Mouse (Mus musculus) stomach, postnatal 0 days (tissue): Measurements from ENCODE around the gene Ghrhr. TPM values are rescaled to one million over a fixed set of nuclear protein-coding genes. Genes with fewer than 3 reads are reported as not detected.

Source experiments
- ATAC-seq: fragments of 200-750 bp; cut with Nextera tagmentation; 2 replicates; pipeline ENCODE4 v1.8.0; 2017; ENCODE audit not compliant: low FRiP score, low TSS enrichment
- DNase-seq: peaks from one replicate; pipeline ENCODE4 v3.0.0-alpha.2; 2016; ENCODE audit warnings: low spot score
- H3K27ac ChIP-seq: fragments of 300-500 bp; sonication (generic); replicated peaks from 2 replicates; pipeline ENCODE4 v1.5.1; 2014; ENCODE audit warnings: mild to moderate bottlenecking, control low read depth
- H3K27me3 ChIP-seq: fragments of 300-500 bp; sonication (generic); 2 replicates; pipeline ENCODE4 v1.6.1; 2014; ENCODE audit warnings: low read length; ENCODE audit not compliant: control insufficient read depth, insufficient read depth
- H3K36me3 ChIP-seq: fragments of 300-500 bp; sonication (generic); 2 replicates; pipeline ENCODE4 v1.6.1; 2014; ENCODE audit warnings: low read length, mixed read lengths; ENCODE audit not compliant: control insufficient read depth, insufficient read depth
- H3K4me1 ChIP-seq: fragments of 300-500 bp; sonication (generic); replicated peaks from 2 replicates; pipeline ENCODE4 v1.6.1; 2014; ENCODE audit warnings: antibody characterized with exemption; ENCODE audit not compliant: control insufficient read depth, insufficient read depth
- H3K4me2 ChIP-seq: fragments of 300-500 bp; sonication (generic); replicated peaks from 2 replicates; pipeline ENCODE4 v1.6.1; 2014; ENCODE audit warnings: low read depth, mild to moderate bottlenecking, control low read depth, moderate library complexity
- H3K4me3 ChIP-seq: fragments of 300-500 bp; sonication (generic); 2 replicates; pipeline ENCODE4 v1.5.1; 2014; ENCODE audit warnings: low read depth, low read length, control low read depth
- H3K9ac ChIP-seq: fragments of 300-500 bp; sonication (generic); 2 replicates; pipeline ENCODE4 v1.6.1; 2014; ENCODE audit warnings: mild to moderate bottlenecking, low read length, control low read depth, mixed read lengths
- H3K9me3 ChIP-seq: fragments of 300-500 bp; sonication (generic); 2 replicates; pipeline ENCODE4 v1.6.1; 2016; ENCODE audit warnings: low read length; ENCODE audit not compliant: control insufficient read depth
- CTCF ChIP-seq: IDR thresholded peaks from 2 replicates; pipeline ENCODE4 v1.5.1; 2016; ENCODE audit warnings: antibody characterized with exemption, low read depth, mild to moderate bottlenecking, moderate library complexity
- EP300 ChIP-seq: optimal IDR thresholded peaks from 2 replicates; pipeline ENCODE3; 2016; ENCODE audit warnings: antibody characterized with exemption
- WGBS: fragments of 180-500 bp; shearing (Covaris S2); extraction: QIAGEN DNeasy Blood & Tissue Kit; methylation state at CpG from one replicate; pipeline ENCODE4 v1.1.7; 2014; 5-methylcytosine and 5-hydroxymethylcytosine counted together
- polyA plus RNA-seq: library from polyadenylated mRNA; unstranded; fragments of >200 nt; fragmentation: Nextera tagmentation; extraction: Ambion mirVana; gene quantifications from 2 replicates; pipeline ENCODE4 v1.2.1, GENCODE M21; 2015

The Ghrhr gene
- not detected in 2 replicates for polyA plus RNA-seq

- no peaks in the 10 kb centered on the region for H3K36me3 ChIP-seq
- H3K4me3 ChIP-seq = no peak within 1 kb of the TSS
- H3K4me2 ChIP-seq = no peak within 1 kb of the TSS
- ATAC-seq = no peak
- no peaks in the 10 kb centered on the region for H3K27me3 ChIP-seq
- H3K9ac ChIP-seq = no peak within 1 kb of the TSS
- H3K9me3 ChIP-seq = no peaks in the 10 kb centered on the region
- no peaks in the 10 kb centered on the region for H3K4me1 ChIP-seq
- H3K27ac ChIP-seq = no peak within 1 kb of the TSS
- DNase-seq = no peak
- 82% methylated on average over 6 of the region's 6 CpGs for WGBS
- no peak for TF ChIP-seq EP300
- no peak for TF ChIP-seq CTCF
Observed at GRCm38 (mm10) chr6:55376076-55376475, at the start of gene Ghrhr. TSS of gene Ghrhr (plus strand) at chr6:55376295.

GRCm38 (mm10) chr6:55326299-55326698 is 49.8 kb upstream of the Ghrhr start:
- no peak for ATAC-seq
- Histone ChIP-seq H3K4me3 (no peak overlapping the region), H3K4me2 (no peak overlapping the region), H3K9me3 (no peaks in the 10 kb centered on the region), H3K9ac (no peak overlapping the region), H3K4me1 (no peaks in the 10 kb centered on the region), H3K27ac (no peak overlapping the region), H3K36me3 (no peaks in the 10 kb centered on the region), H3K27me3 (no peaks in the 10 kb centered on the region)
- DNase-seq = no peak
- TF ChIP-seq EP300 (no peak), CTCF (no peak)
- WGBS = 67% methylated on average over 4 of the region's 4 CpGs

- Histone ChIP-seq H3K4me3 (no peak overlapping the region), H3K36me3 (no peaks in the 10 kb centered on the region), H3K9me3 (no peaks in the 10 kb centered on the region), H3K4me2 (no peak overlapping the region), H3K9ac (no peak overlapping the region), H3K27me3 (no peaks in the 10 kb centered on the region), H3K27ac (no peak overlapping the region), H3K4me1 (0 out of 2 replicates have a peak, but pooled peaks cover 6% of the 10 kb centered on the region)
- no peak for ATAC-seq
- 54% methylated on average over 13 of the region's 13 CpGs for WGBS
- no peak for TF ChIP-seq EP300
- no peak for TF ChIP-seq CTCF
- no peak for DNase-seq
Observed at GRCm38 (mm10) chr6:55327326-55327725, 48.8 kb upstream of the Ghrhr start.

- no peak overlapping the region for H3K4me3 ChIP-seq
- WGBS = 59% methylated on average over 4 of the region's 4 CpGs
- no peak overlapping the region for H3K9ac ChIP-seq
- H3K4me1 ChIP-seq = 0 out of 2 replicates have a peak, but pooled peaks cover 6% of the 10 kb centered on the region
- H3K9me3 ChIP-seq = no peaks in the 10 kb centered on the region
- no peak for TF ChIP-seq CTCF
- no peak for TF ChIP-seq EP300
- no peak overlapping the region for H3K4me2 ChIP-seq
- DNase-seq (no peak), ATAC-seq (no peak)
- no peak overlapping the region for H3K27ac ChIP-seq
- H3K36me3 ChIP-seq = no peaks in the 10 kb centered on the region
- H3K27me3 ChIP-seq = no peaks in the 10 kb centered on the region
Observed at GRCm38 (mm10) chr6:55328179-55328578, 47.9 kb upstream of the Ghrhr start.

- H3K4me3 ChIP-seq = no peak overlapping the region
- DNase-seq (no peak), ATAC-seq (no peak)
- no peak overlapping the region for H3K27ac ChIP-seq
- no peaks in the 10 kb centered on the region for H3K36me3 ChIP-seq
- H3K4me2 ChIP-seq = no peak overlapping the region
- TF ChIP-seq CTCF = no peak
- no peak for TF ChIP-seq EP300
- WGBS = 70% methylated on average over 6 of the region's 6 CpGs
- H3K27me3 ChIP-seq = no peaks in the 10 kb centered on the region
- H3K4me1 ChIP-seq = 0 out of 2 replicates have a peak, but pooled peaks cover 6% of the 10 kb centered on the region
- no peak overlapping the region for H3K9ac ChIP-seq
- H3K9me3 ChIP-seq = no peaks in the 10 kb centered on the region
Observed at GRCm38 (mm10) chr6:55331315-55331714, 44.8 kb upstream of the Ghrhr start.

GRCm38 (mm10) chr6:55332100-55332772 is 43.9 kb upstream of the Ghrhr start:
- TF ChIP-seq EP300 = no peak
- TF ChIP-seq CTCF = no peak
- Histone ChIP-seq H3K36me3 (no peaks in the 10 kb centered on the region), H3K27ac (no peak overlapping the region), H3K27me3 (no peaks in the 10 kb centered on the region), H3K4me1 (0 out of 2 replicates have a peak, but pooled peaks cover 6% of the 10 kb centered on the region), H3K4me2 (no peak overlapping the region), H3K4me3 (no peak overlapping the region), H3K9me3 (no peaks in the 10 kb centered on the region), H3K9ac (no peak overlapping the region)
- 51% methylated on average over 5 of the region's 5 CpGs for WGBS
- no peak for DNase-seq
- no peak for ATAC-seq
